In genomic region chr2:36009386-36009785, GRCm38 (mm10) we compare ENCODE assay signal across 9 mouse cellular contexts. TPM values are rescaled to one million over a fixed set of nuclear protein-coding genes. Genes with fewer than 3 reads are reported as not detected.
DNase-seq lines count a peak whose midpoint lies in the region; ATAC-seq and TF ChIP-seq lines count a peak whose summit lies in the region.
"Had no signal": no experiment of that assay in that cellular context is flagged by ENCODE, and none has a peak within 500 bp of the region (broad histone marks: within the 10 kb centered on the region; RNA-seq: fewer than 3 reads in every experiment).

No protein-coding gene starts in this region.

- peaks cover 62% of the 10 kb centered on the region for H3K27me3 ChIP-seq in hindbrain, embryonic 10.5 days (ENCODE audit: insufficient read depth, poor library complexity, severe bottlenecking)
- H3K27me3 ChIP-seq in limb, embryonic 12.5 days = peaks cover 45% of the 10 kb centered on the region
- no peaks in the 10 kb centered on the region for H3K27me3 ChIP-seq in testis, adult 2 months (ENCODE audit: control insufficient read depth, insufficient read depth, low read length)
- H3K27me3 ChIP-seq: embryonic facial prominence, embryonic 15.5 days had no signal

- no peak for TF ChIP-seq POLR2A in testis, adult 2 months (IDR thresholded peaks at IDR 0.05; ENCODE audit: control insufficient read depth, low read depth, low read length)

- DNase-seq in layer of hippocampus, adult 11-12 months (ENCODE audit: low spot score) = peak; percentile 37
- no peak for DNase-seq in layer of hippocampus, adult 9-11 months
- peak; percentile 84 for DNase-seq in adrenal gland, postnatal 14 days
- DNase-seq in embryo, embryonic 11.5 days (ENCODE audit: low read depth, low spot score) = peak; percentile 74
- DNase-seq in hindbrain, embryonic 10.5 days (ENCODE audit: low spot score) = peak; percentile 80
- DNase-seq in naive thymus-derived CD4-positive, alpha-beta T cell, adult 2 months (ENCODE audit: low read depth) = peak; percentile 76

- peak; percentile 54; the same call in 1 of the 2 replicates for ATAC-seq in limb, embryonic 12.5 days (ENCODE audit: insufficient number of reproducible peaks, insufficient read depth, low FRiP score, low TSS enrichment, low read depth)

- TF ChIP-seq CTCF in testis, adult 2 months (IDR thresholded peaks at IDR 0.05; ENCODE audit: control insufficient read depth, insufficient read depth, insufficient replicate concordance, low read depth, low read length) = peak; percentile 60; the same call in 1 of the 2 replicates

- H3K27ac ChIP-seq in hindbrain, embryonic 10.5 days = no peak overlapping the region
- H3K27ac ChIP-seq in limb, embryonic 12.5 days = no peak overlapping the region
- H3K27ac ChIP-seq in testis, adult 2 months (ENCODE audit: control insufficient read depth, insufficient read depth, low read depth, low read length) = no peak overlapping the region
- H3K27ac ChIP-seq: embryonic facial prominence, embryonic 15.5 days had no signal

- H3K4me3 ChIP-seq in hindbrain, embryonic 10.5 days = no peak overlapping the region
- no peak overlapping the region for H3K4me3 ChIP-seq in limb, embryonic 12.5 days (replicated peaks)
- no peak overlapping the region for H3K4me3 ChIP-seq in testis, adult 2 months (ENCODE audit: control insufficient read depth, low read depth, low read length)
- H3K4me3 ChIP-seq: embryonic facial prominence, embryonic 15.5 days had no signal

- peaks cover 27% of the 10 kb centered on the region for H3K4me1 ChIP-seq in hindbrain, embryonic 10.5 days (replicated peaks)
- H3K4me1 ChIP-seq in limb, embryonic 12.5 days (replicated peaks) = peaks cover 10% of the 10 kb centered on the region
- peaks cover 9% of the 10 kb centered on the region for H3K4me1 ChIP-seq in testis, adult 2 months (ENCODE audit: control insufficient read depth, insufficient read depth, low read length)

- 25% methylated on average over 4 of the region's 4 CpGs for WGBS in hindbrain, embryonic 10.5 days
- WGBS in limb, embryonic 12.5 days = 19% methylated on average over 4 of the region's 4 CpGs

- no peak overlapping the region for H3K9ac ChIP-seq in limb, embryonic 12.5 days (replicated peaks)
- H3K9ac ChIP-seq: embryonic facial prominence, embryonic 15.5 days had no signal

- H3K4me2 ChIP-seq in limb, embryonic 12.5 days = no peak overlapping the region
- H3K4me2 ChIP-seq: embryonic facial prominence, embryonic 15.5 days had no signal

- no peaks in the 10 kb centered on the region for H3K36me3 ChIP-seq in hindbrain, embryonic 10.5 days
- H3K36me3 ChIP-seq in limb, embryonic 12.5 days = no peaks in the 10 kb centered on the region
- no peaks in the 10 kb centered on the region for H3K36me3 ChIP-seq in testis, adult 2 months (ENCODE audit: control insufficient read depth, insufficient read depth, low read length)
- H3K36me3 ChIP-seq: embryonic facial prominence, embryonic 15.5 days had no signal

- no peaks in the 10 kb centered on the region for H3K9me3 ChIP-seq in hindbrain, embryonic 10.5 days
- H3K9me3 ChIP-seq in limb, embryonic 12.5 days = no peaks in the 10 kb centered on the region
- H3K9me3 ChIP-seq: embryonic facial prominence, embryonic 15.5 days had no signal

RNA-seq across cellular contexts. Expression of gene Ttll11, which starts 29.7 kb away (rescaled TPM):
- 2.6 and 2.7 TPM in 2 replicates for total RNA-seq in adrenal gland, postnatal 14 days (2021)
- polyA plus RNA-seq in hindbrain, embryonic 10.5 days (2016; fragmentation: Nextera tagmentation; extraction: Ambion mirVana) = 0.86 and 1.6 TPM in 2 replicates
- 1.3 and 1.5 TPM in 2 replicates for polyA plus RNA-seq in limb, embryonic 12.5 days (2016; fragmentation: Nextera tagmentation; extraction: Ambion mirVana)
- 47.1 and 47.6 TPM in 2 replicates for polyA plus RNA-seq in testis, adult 2 months (2012; rRNA removed)

RNA-seq across cellular contexts. Expression of gene Ndufa8, which starts 39.8 kb away (rescaled TPM):
- total RNA-seq in adrenal gland, postnatal 14 days (2021) = 365 and 371 TPM in 2 replicates
- 202 and 224 TPM in 2 replicates for polyA plus RNA-seq in hindbrain, embryonic 10.5 days (2016; fragmentation: Nextera tagmentation; extraction: Ambion mirVana)
- polyA plus RNA-seq in limb, embryonic 12.5 days (2016; fragmentation: Nextera tagmentation; extraction: Ambion mirVana) = 181 and 194 TPM in 2 replicates
- polyA plus RNA-seq in testis, adult 2 months (2012; rRNA removed) = 78.4 and 80.8 TPM in 2 replicates

RNA-seq across cellular contexts. Expression of gene Morn5, which starts 39.9 kb away (rescaled TPM):
- total RNA-seq in adrenal gland, postnatal 14 days (2021) = not detected in 2 replicates
- polyA plus RNA-seq in hindbrain, embryonic 10.5 days (2016; fragmentation: Nextera tagmentation; extraction: Ambion mirVana) = 1.3 and 4.0 TPM in 2 replicates
- not detected in 2 replicates for polyA plus RNA-seq in limb, embryonic 12.5 days (2016; fragmentation: Nextera tagmentation; extraction: Ambion mirVana)
- 492 and 524 TPM in 2 replicates for polyA plus RNA-seq in testis, adult 2 months (2012; rRNA removed)

Comparison
In these comparisons a context has a peak if more than half of its experiments do, and no peak if none do; other contexts are left out.
1. RNA of gene Ttll11, which starts 29.7 kb away (polyA plus RNA-seq): 47.1 to 47.6 TPM in testis, adult 2 months; 0.86 to 1.6 TPM in hindbrain, embryonic 10.5 days and 1.3 to 1.5 TPM in limb, embryonic 12.5 days; every median in the first group is over 10 times any median in the second.
2. RNA of gene Morn5, which starts 39.9 kb away (polyA plus RNA-seq): 492 to 524 TPM in testis, adult 2 months; 1.3 to 4.0 TPM in hindbrain, embryonic 10.5 days and not detected in limb, embryonic 12.5 days; every median in the first group is over 10 times any median in the second.